Mouse (Mus musculus) testis, postnatal 10 days (tissue): ENCODE data around the gene Boll.
A peak's percentile ranks its signal among the peaks of the same experiment; 100 is the strongest.
"Not testable (repeated sequence)": the region's sequence is repeated elsewhere in the genome, so short reads cannot be mapped to it uniquely, and the experiment has no call there.

Source experiments
- DNase-seq: peaks from one replicate; pipeline ENCODE4 v3.0.0; 2021; ENCODE audit warnings: low spot score

Gene Boll

DNA sequence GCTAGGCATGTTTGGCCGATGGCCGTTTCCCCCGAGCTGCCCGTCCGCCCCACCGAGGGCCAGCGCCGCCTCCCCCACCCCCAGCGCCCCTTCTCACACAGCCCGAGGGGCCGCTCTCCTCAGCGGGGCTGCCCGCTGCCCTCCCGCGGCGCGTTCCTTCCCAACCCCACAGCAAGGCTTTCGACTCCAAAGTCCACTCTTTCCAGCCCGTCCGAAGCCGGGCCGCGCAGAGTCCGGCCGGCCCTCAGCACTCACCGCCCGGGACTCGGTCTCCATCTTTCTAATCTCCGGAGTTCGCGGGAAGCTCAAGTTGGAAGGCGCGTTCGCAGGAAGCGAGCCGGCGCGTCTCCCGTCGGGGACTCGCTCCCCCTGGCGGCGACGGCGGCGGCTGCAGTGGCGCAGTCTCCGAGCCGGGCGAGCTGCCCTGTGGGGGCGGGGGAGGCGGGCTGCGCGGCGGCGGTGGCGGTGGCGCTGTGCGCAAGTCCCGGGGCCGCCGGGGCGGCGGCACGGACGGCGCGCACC is at the start of gene Boll:
Gene Boll (minus strand): TSS at position 426 of the 522 bp plus-strand sequence.
- peak; percentile 92 for DNase-seq

DNA sequence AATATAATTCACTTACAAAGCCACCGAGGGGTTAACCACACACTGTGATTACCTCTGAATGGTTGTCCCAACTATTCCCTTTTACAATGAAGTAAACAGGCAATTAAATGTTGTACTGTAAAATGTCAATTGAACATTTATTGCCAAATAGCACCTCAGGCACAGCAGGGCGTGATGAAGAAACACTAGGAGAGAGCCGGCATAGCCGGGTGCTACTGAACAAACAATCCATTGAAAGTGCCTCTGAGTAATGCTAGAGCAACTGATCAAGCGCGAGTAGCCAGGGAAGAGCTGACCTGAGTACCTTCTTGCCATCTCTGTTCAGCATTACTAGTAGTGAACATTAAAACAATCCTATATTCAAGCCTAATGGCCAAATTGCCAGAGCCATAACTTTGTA is 49.3 kb upstream of the Boll start:
- DNase-seq, result no peak

DNA sequence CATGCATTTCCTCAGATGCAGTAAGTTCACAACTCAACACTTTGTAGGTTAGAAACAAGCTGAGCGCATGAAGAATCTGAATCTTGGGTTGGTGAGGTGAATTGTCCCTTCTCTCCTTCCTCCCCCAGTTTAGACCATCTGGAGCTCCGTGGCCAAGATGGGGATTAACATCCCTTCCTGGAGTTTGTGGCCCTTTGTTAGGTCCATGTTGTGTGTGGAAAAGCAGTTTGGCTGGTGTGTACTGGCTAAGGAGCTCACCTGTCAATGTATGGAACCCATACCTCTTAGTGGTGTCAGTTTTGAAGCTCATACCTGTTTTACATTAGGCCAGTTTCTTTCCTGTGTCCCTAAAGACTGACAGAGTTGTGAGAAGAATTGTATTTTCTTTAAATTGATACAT is 47.8 kb upstream of the Boll start:
- no peak for DNase-seq

DNA sequence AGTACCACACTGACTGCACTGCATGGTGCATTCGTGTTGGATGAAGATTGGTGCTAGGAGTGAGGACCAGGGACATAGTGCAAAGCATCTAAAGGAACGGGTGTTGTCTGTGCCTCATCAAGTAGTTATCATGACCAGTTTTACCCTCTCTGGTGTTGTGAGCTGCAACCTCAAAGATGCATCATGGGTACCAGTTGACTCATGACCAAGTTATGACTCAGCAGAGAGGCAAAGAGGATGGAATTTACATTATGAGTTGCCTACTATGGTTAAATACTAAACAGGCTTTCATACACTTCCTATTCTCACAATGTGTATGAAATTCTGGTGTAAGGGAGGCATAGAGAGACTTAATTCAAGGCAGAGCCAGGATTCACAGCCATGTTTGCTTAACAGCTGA is 47.4 kb upstream of the Boll start:
- DNase-seq, result no peak

DNA sequence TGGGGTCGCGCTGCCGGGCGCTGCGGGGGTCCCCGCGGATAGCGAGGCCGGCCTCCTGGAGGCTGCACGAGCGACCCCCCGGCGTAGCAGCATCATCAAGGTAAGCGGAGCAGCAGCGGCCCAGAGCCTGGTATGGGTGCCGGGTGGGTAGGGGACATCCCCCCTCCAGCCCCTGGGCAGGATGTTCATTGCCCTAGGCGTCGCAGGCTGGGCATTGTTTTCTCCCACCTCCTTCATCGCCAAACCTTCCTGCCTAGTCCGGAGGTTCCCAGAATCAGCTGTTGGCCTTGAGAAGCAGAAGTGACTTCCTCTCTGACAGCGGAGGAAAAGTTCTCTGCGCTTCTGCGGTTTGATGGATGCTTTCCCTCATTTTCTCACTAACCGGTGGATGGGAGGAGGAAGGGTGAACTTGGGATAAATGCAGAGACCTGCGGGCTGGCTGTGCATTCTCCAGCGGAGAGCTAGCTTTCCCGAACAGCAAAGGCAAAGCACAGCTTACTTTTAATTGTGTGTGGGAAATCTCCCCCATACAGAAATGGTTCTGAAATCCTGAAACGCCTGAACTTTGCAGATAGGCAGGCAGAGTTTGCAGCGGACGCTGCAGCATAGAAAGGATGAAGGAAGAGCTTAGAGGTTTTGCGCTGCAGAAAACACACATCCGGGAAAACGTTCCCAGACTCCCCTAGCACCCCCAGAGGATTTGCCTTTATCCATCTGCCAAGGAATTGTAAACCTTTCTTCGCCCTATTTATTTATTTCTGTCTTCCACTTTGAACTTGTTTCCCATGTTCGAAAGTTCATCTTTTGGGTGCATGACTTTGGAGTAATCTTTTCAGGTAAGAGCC is 43.5 kb upstream of the Boll start:
- DNase-seq, result no peak

DNA sequence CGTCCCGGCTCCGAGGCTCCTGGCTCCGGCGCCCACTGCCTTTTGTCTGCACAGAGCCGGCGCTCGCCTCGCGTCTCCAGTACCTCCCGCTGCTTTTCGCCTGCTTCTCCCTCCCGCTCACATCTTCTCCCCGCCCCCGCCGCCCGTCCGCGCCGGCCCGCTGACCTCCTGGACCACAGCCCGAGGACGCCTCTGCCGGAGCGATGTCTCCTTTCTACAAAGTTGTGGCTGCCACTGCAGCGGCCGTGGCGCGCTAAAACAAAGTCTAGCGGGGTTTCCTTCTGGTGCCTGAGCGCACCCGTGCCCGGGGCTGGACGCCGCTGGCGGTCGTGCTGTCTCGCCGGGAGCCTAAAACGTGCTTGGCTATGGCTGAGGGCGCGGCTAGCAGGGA is 42.7 kb upstream of the Boll start:
- peak; percentile 81 for DNase-seq

DNA sequence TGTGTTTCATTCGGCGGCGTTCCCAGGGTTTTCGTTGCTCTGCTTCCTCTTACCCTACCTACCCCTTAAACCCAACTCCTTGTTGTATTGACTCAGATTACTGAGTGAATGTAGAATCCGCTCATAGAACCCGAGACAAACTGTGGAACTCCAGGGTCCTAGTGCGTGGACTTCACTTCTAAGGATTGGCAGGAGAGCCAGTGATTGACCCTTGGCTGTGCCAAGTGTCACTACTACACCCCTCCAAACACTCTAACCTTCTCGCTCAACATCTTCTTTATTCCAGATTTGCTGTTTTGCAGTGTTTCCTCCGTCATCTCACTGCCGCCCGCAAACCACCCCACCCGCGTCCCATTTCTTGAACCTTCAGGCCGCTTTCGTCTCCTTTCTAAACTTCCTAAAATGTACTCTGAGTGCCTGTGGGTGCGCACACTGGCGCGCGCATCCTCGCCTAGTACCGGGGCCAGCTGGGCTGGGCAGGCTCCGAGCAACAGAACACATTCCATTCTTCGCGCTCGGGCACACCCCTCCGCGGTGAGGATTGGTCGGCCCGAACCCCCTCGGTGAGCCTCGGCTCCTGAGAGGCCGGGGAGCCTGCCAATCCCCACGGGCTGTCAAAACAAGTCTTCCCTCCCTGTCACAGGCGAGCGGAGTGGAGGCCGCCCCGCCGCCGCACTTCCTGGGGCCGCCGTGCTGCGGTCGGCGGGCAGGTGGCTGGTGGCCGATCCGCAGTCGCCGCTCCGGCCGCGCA is 42.2 kb upstream of the Boll start, which contains the start of gene Plcl1:
Gene Plcl1 (plus strand): TSS at position 650 of the 751 bp plus-strand sequence.
- peak; percentile 93 for DNase-seq

DNA sequence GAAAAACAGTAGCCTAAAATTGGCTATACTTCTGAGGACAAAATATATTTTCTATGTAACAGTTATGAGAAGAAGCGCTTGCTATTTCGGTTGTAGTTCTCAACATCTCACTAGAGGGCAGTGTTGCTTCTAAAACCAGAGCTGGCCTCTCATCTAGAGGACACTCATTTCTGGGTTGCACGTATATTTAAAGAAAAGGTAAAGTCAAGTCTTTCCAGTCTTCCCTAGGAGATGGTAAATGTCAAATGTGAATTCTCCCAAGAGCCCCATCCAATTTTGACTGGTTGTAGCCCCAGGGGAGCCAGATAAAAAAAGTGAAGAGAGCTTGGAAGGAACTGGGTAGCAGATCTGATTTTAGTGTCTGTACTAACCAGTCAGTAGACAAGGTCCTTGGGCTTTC is 41.2 kb upstream of the Boll start:
- peak; percentile 53 for DNase-seq

DNA sequence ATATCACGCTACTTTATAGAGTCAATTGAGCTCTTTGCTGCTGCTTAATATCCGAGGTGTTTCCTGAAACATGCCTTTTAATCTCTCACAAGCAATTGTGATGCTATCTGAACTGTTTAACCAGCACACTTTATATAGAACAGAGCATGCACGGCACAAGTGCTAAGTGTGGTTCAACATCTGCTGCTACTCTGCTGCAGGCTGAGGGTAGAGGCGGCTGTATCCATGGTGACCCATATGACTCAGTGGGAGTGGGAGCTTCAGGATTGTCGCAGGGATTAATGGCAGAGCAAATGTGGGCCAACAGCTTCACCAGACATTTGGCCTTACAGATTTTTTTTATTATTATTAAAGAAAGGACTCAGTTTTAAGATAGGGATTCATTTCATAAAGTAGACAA is 36.6 kb upstream of the Boll start:
- DNase-seq, result no peak

DNA sequence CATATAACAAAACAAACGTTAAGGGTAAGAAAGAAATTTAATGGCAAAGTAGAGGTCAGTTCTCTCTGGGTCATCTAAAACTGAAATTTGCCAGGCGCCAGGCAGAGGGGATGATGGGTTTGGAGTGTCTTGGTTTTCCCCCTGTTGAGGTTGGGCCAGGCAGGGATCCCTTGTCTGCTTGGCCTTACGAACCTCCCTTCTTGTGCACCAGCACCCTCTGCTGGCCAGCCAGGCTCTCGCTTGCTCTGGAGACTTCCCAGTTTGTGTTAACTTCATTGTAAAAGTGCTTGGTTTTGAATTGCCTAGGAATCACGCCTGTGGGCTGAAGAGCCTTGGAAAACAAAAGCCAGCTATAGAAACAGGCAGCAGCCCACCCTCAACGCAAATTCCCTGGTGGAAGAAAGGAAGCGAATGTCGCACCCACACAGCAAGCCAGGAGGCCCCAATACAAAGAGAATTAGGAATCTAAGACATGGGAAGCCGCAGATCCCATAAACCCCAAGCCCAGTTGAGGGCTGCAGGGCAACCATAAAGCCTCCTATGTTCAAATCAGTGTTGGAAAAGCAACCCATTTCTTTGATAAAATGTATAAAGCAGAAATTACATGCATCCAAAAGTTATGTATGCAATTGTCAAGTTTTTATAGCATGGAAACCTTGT is 20.0 kb upstream of the Boll start:
- peak; percentile 93 for DNase-seq

DNA sequence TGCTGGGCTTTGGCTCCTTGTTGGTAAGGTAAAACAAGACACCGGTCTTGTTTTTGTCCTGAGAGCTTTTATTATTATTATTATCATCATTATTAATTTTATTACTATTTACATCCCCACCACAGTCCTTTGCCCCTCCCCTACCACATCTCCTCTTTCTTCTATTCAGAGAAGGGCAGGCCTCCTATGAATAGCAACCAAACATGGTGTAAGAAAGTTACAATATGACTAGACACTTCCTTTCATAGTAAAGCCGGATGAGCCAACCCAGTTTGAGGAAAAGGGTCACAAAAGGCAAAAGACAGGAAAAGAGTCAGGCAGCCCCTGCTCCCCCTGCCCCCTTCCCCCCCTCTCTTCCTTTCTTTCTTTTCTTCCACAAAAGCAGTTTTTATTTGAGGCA is 17.3 kb upstream of the Boll start:
- no peak for DNase-seq

DNA sequence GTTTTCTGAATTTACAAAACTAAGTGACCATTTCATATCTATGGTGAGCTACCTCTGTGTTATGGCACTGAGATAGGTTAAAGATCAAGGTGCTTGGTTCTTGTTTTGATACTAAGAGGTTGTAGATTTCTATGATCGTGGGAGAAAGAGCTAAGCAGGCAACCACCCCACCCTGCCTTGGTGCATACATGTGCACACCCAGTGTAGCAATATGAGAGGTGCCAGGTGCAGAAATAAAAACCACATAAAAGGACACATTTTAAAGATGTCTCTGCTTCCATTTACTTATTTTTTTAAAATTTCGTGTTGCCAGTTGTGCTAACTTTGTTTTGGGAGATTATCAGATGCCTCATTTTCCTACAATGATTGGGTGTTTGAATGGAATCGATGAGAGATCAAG is 9.4 kb upstream of the Boll start:
- no peak for DNase-seq

DNA sequence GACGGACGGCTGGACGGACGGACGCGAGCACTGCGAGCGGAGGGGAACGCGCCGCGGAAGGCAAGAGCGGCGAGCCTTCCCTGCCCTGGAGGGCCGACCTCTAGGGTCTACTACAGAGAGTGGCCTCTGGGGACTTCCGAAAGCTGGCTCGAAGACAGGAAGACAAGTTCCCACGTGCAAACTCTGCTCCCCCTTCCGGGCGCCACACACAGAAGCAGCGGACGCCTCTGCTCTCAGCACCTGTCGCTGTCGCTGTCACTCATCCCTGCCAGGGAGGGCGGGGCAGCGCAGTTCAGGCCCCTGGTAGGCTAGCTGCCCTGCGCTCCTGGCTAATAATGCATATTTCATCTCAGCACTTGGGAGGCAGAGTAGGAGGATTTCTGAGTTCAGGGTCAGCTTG is 317 bp upstream of the Boll start:
- DNase-seq, result peak; percentile 75

DNA sequence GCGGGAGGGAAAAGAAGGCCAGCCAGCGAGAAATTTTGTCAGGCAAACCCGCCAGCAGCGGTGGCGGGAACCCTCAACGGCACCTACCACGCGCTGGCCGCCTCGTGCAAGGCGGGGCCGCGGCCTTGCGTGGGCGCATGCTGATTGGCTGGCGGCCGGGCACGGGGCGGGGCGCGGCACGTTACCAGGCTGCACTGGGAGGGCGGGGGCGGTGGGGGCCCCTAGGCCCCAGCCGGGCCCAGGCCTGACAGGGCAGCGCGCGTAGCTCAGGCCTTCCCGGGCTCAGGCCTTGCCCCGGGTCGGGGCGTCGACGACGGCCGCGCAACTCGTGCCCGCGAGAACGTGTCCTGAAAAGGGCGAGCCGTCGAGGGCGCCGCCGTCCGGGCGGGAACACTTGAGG is 635 bp downstream of the Boll start:
- DNase-seq, result peak; percentile 68

DNA sequence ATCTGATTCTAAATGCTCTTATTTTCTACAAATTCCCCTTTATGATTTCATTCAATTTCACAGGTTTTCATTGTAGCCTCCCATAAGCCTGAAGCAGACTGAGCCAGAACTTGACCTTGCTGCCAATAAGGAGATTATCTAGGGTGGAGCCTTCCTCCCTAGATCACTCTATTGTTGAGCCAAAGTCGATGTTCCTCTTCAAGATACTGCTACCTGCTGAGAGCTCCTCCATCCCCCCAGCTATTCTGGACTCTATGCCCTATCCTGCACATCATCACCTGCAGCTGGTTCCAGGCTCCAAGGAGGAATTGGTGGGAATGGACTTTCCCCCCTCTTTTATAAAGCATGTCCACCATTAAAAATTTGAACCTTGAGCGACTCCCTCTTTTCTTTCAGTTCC is 11.4 kb downstream of the Boll start:
- not testable (repeated sequence) for DNase-seq

DNA sequence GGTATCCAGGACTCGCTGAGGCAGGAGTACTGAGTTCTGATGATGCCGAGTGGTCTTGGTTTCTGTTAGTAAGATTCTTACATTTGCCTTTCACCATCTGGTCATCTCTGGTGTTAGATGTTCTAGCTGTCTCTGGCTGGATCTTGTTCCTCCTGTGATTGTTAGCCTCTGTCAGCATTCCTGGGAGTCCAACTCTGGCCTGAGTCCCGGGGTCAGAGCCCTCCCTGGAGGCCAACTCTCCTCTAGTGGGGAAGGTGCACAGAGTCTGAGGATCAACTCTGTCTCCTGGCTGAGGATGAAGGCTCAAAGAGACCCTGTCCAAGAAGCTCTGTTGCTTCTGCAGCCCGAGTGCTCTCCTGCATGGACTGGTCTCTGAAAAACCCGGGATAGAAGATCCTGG is 37.8 kb downstream of the Boll start:
- not testable (repeated sequence) for DNase-seq

DNA sequence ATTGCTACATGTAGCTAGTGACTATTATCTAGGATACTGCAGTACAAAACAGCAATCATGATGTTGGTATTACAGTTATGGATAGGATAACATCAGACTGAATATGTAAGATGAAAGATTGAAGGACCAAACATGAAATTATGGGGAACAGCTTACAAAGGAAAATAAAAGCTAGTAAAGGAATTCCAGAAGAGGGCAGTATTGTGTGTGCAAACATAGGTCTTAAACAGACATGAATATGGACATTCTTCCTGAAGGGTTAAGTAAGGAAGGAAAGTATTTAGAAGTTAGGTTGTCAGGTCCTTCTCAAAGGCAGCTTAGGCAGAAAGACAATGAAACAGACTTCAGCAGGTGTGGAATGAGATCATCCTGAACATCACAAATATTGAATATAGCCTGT is 62.2 kb downstream of the Boll start:
- DNase-seq, result no peak

DNA sequence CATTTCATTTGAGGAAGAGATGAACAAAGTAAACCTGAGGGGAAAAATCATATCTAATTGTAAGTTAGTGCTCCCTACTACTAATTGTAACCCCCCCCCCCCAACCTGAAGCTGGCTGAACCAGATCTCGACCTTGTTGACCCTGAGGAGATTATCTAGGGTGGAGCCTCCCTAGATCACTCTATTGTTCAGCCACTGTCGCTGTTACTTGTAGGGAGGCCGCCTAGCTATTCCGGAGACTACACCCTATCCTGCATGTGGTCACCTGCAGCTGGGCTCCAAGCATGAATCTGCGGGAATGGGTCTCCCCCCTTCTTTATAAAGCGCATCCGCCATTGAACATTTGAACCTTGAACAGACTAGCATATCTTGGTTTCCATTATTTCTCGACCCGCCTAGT is 84.2 kb downstream of the Boll start:
- DNase-seq, result no peak

DNA sequence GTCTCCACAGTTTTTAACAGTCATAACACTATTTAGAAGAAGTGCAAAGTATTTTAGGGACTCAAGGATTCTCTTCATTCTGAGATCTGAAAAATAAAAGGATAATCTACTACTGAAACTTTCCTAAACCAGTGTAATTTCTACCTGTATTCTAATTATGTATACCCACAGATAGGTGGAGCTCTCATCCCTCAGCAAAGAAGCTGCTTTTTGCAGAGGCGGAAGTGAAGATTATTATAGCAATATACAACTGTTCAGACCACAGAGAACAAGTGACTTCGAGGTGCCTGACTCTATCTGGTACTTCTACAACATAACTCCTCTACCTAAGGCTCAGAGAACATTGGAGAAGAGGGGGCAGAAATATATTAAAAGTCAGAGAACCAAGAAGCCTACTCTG is 97.8 kb downstream of the Boll start:
- DNase-seq, result no peak

DNA sequence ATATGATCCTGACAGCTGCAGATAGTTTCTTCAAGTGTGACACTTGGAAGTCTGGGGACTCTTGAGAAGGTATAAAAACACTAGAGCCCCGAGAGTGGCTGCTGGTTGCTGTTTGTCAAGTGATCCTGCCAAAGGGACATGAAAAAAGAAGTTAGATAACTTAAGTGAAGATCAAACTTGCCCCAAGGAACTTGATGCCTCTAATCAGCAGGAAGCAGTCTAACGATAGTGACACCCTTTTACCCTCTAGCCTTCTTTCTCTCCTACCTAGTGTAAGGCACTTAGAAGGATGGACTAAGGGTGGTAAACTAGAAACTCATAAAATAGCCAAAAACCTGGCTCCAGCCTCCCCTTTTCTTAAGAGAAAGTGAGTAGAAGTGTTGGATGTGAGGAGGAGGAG is 98.9 kb downstream of the Boll start:
- DNase-seq, result no peak

DNA sequence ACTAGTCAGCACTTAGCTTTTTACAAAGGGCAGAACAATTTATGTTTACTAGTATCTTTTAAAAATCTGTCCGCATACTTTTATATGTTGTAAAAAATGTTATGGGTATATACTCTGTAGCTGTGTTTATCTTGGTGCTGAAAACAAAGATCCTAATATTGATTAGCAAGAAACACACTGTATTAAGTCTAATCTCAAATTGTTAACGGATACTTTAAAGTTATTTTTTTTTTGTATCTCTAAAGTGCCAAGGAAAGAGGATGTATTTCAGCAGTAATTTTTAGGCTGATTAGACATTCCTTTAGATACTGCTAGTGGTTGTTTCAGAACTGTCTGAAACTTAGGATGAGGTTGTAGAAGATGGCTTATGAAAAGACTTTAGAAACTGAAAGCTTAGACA is 116.9 kb downstream of the Boll start:
- DNase-seq, result no peak

DNA sequence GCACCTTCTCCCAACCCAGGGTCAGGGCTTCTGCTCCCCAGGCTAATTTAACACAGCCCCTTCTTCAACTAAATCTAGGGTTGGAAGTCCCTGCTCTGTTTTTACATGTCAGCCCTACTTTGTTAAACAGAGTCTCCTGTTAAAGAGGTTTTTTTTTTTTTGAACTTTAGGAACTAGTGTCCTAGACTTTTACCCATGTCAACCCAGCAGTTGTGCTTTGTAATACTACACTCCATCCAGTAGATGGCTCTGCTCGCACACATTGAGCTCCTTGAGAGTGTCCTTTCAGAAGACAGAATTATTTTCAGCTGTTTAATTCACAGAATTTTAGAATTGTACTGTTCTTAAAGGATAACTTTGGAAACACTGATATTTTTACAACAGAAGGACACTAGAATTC is 124.0 kb downstream of the Boll start:
- DNase-seq, result no peak

DNA sequence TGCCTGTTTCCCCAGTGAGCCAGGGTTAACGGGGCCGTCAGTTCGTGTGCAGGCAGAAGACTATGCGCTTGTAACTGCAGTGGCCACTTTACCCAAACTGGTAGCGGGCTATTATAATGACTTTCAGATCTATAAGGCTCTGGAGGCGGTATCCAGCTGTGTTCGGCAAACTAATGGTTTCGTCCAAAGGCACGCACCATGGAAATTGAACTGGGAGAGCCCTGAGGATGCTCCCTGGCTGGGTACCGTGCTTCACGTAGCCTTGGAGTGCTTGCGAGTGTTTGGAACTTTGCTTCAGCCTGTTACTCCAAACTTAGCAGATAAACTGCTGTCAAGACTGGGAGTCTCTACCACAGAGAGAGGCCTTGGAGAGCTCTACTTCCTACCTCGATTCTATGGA is 124.8 kb downstream of the Boll start:
- no peak for DNase-seq
